Mouse (Mus musculus): ENCODE measurements around the gene Noct.
A peak's percentile ranks its signal among the peaks of the same experiment; 100 is the strongest.

Gene Noct

GRCm38 (mm10) chr3:51232205-51232910 is 8.1 kb downstream of the Noct start:
- no peak for DNase-seq

GRCm38 (mm10) chr3:51233474-51233873 is 9.2 kb downstream of the Noct start:
- no peak for DNase-seq

GRCm38 (mm10) chr3:51233918-51234751 is 9.9 kb downstream of the Noct start:
- DNase-seq = peak; percentile 77

GRCm38 (mm10) chr3:51234752-51235055 is 10.5 kb downstream of the Noct start:
- no peak for DNase-seq

- no peak for DNase-seq
Measured at GRCm38 (mm10) chr3:51238515-51238914, 14.3 kb downstream of the Noct start.

GRCm38 (mm10) chr3:51239541-51239940 is 15.3 kb downstream of the Noct start:
- DNase-seq = no peak

GRCm38 (mm10) chr3:51247704-51248103 is 23.5 kb downstream of the Noct start:
- DNase-seq = no peak

- DNase-seq = no peak
Measured at GRCm38 (mm10) chr3:51248600-51248999, 24.4 kb downstream of the Noct start.

GRCm38 (mm10) chr3:51249460-51249859 is 25.2 kb downstream of the Noct start:
- DNase-seq = no peak

- no peak for DNase-seq
Measured at GRCm38 (mm10) chr3:51249866-51250265, 25.6 kb downstream of the Noct start.

- no peak for DNase-seq
Measured at GRCm38 (mm10) chr3:51251057-51251456, 26.8 kb downstream of the Noct start.

GRCm38 (mm10) chr3:51252223-51252622 is 28.0 kb downstream of the Noct start:
- DNase-seq = no peak

- no peak for DNase-seq
Measured at GRCm38 (mm10) chr3:51252689-51253402, 28.6 kb downstream of the Noct start.

GRCm38 (mm10) chr3:51254784-51255183 is 30.5 kb downstream of the Noct start:
- DNase-seq = no peak

GRCm38 (mm10) chr3:51256450-51256849 is 32.2 kb downstream of the Noct start:
- DNase-seq = no peak

- no peak for DNase-seq
Measured at GRCm38 (mm10) chr3:51258070-51258469, 33.8 kb downstream of the Noct start.

GRCm38 (mm10) chr3:51262942-51263341 is 38.7 kb downstream of the Noct start:
- DNase-seq = no peak

- DNase-seq = no peak
Measured at GRCm38 (mm10) chr3:51268434-51268833, 44.2 kb downstream of the Noct start.

GRCm38 (mm10) chr3:51270069-51270817 is 46.0 kb downstream of the Noct start:
- no peak for DNase-seq

- peak; percentile 93 for DNase-seq
Measured at GRCm38 (mm10) chr3:51275956-51276398, 51.7 kb downstream of the Noct start.

- DNase-seq = peak; percentile 43
Measured at GRCm38 (mm10) chr3:51276421-51277111, 52.3 kb downstream of the Noct start.

Data from right cerebral cortex, postnatal 14 days (tissue).